Comparison of ENCODE assay signal across 8 mouse cellular contexts in the genomic region with DNA sequence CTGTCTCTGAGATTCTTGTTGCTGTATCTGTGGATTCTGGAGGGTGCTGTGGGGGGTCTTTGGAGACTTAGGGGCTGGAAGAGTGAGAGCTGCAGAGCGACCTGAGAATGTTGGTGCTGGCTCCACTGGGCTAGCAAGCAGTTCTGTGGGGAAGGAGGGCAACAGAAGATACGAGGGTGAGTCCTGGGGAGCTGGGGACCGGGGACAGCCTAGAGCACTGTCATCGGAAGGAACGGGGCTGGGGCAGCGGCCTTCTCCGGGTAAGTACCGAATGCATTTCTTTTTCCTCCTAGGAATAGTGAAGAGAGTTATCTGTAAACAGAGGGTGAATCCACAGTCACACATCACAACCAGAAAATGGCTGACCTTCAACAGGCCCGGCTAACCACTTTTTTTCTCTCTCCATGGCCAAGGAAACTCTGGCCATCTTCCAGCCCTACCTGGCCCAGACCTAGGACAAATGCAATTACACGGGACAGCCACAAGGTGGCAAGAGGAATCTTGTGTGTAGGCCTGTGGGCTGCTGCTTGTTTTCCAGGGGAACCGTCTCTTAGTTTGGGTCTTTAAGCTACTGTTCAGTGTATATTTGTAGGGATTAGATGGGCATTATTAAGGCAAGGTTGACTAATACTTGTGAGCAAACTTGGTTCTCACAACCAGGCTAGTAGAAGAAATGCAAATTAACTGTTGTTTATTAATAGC. TPM values are rescaled to one million over a fixed set of nuclear protein-coding genes. Genes with fewer than 3 reads are reported as not detected.
A peak's percentile ranks its signal among the peaks of the same experiment; 100 is the strongest.
DNase-seq lines count a peak whose midpoint lies in the region; ATAC-seq and TF ChIP-seq lines count a peak whose summit lies in the region.
"Had no signal": no experiment of that assay in that cellular context is flagged by ENCODE, and none has a peak within 500 bp of the region (broad histone marks: within the 10 kb centered on the region; RNA-seq: fewer than 3 reads in every experiment).

No protein-coding gene starts in this region.

- H3K4me1 ChIP-seq in embryonic facial prominence, embryonic 13.5 days = peaks cover 5% of the 10 kb centered on the region; the same call in 1 of the 2 replicates
- peaks cover 5% of the 10 kb centered on the region; the same call in 1 of the 2 replicates for H3K4me1 ChIP-seq in lung, postnatal 0 days (ENCODE audit: insufficient read depth, low read depth, low read length)

- H3K4me3 ChIP-seq in embryonic facial prominence, embryonic 13.5 days = no peak overlapping the region
- H3K4me3 ChIP-seq in layer of hippocampus, adult 2 months = no peak overlapping the region
- H3K4me3 ChIP-seq in lung, postnatal 0 days (ENCODE audit: low read depth, low read length) = no peak overlapping the region

- TF ChIP-seq EP300 in lung, postnatal 0 days (IDR thresholded peaks at IDR 0.05) = no peak

- peak; percentile 95 for TF ChIP-seq CTCF in layer of hippocampus, adult 2 months (conservative IDR thresholded peaks at IDR 0.05)
- peak; percentile 95 for TF ChIP-seq CTCF in lung, postnatal 0 days (IDR thresholded peaks at IDR 0.05)

- H3K36me3 ChIP-seq in embryonic facial prominence, embryonic 13.5 days = peaks cover 19% of the 10 kb centered on the region
- H3K36me3 ChIP-seq in lung, postnatal 0 days (ENCODE audit: insufficient read depth, low read length) = peaks cover 3% of the 10 kb centered on the region; the same call in 1 of the 2 replicates

- intact Hi-C loops in heart, postnatal 14 days (cut with DNase I) = loop anchor here (1.0 to 2.0 kb wide), 2 partner anchors 43 to 89 kb away; no protein-coding TSS in a partner anchor

- no peaks in the 10 kb centered on the region for H3K9me3 ChIP-seq in embryonic facial prominence, embryonic 13.5 days
- no peaks in the 10 kb centered on the region for H3K9me3 ChIP-seq in lung, postnatal 0 days (ENCODE audit: low read length)

- H3K27me3 ChIP-seq in embryonic facial prominence, embryonic 13.5 days = no peaks in the 10 kb centered on the region
- no peaks in the 10 kb centered on the region for H3K27me3 ChIP-seq in lung, postnatal 0 days (replicated peaks; ENCODE audit: insufficient read depth, low read length)

- no peak overlapping the region for H3K4me2 ChIP-seq in embryonic facial prominence, embryonic 13.5 days
- H3K4me2 ChIP-seq in lung, postnatal 0 days (replicated peaks; ENCODE audit: low read depth, low read length) = no peak overlapping the region

- no peak overlapping the region for H3K9ac ChIP-seq in embryonic facial prominence, embryonic 13.5 days
- no peak overlapping the region for H3K9ac ChIP-seq in lung, postnatal 0 days (replicated peaks; ENCODE audit: low read depth)

- 0 out of 2 replicates have a peak overlapping the region, but pooled peaks have one; percentile 12 for H3K27ac ChIP-seq in embryonic facial prominence, embryonic 13.5 days
- H3K27ac ChIP-seq in layer of hippocampus, adult 2 months = no peak overlapping the region
- H3K27ac ChIP-seq in lung, postnatal 0 days (ENCODE audit: low read length) = peak overlapping the region; percentile 64

- DNase-seq in ES-CJ7 (ENCODE audit: low read depth, low spot score) = peak; percentile 66
- peak; percentile 71 for DNase-seq in adrenal gland, postnatal 25 days
- DNase-seq in heart, postnatal 14 days = peak; percentile 67 to 81
- DNase-seq in layer of hippocampus, adult 2 months (ENCODE audit: low spot score in 2 of 2) = peak; percentile 49 to 55
- DNase-seq in lung, postnatal 0 days (ENCODE audit: low spot score) = peak; percentile 78
- peak; percentile 77 for DNase-seq in retina, postnatal 1 day

- 67% methylated on average over 11 of the region's 11 CpGs for WGBS in embryonic facial prominence, embryonic 13.5 days
- 64% methylated on average over 11 of the region's 11 CpGs for WGBS in lung, postnatal 0 days

- ATAC-seq in embryonic facial prominence, embryonic 13.5 days (ENCODE audit: insufficient number of reproducible peaks, insufficient read depth, low FRiP score, low TSS enrichment, low read depth) = no peak
- peak; percentile 78 for ATAC-seq in lung, postnatal 0 days

RNA-seq across cellular contexts. Expression of a gene that starts 22.0 kb away (rescaled TPM):
- 448 and 476 TPM in 2 replicates for total RNA-seq in adrenal gland, postnatal 25 days (2021)
- polyA plus RNA-seq in embryonic facial prominence, embryonic 13.5 days (2015; fragmentation: Nextera tagmentation; extraction: Ambion mirVana) = 945 and 951 TPM in 2 replicates
- 100 to 1,000 TPM; 225 to 227 TPM for total RNA-seq in heart, postnatal 14 days (2021)
- total RNA-seq in layer of hippocampus, adult 2 months (2021) = 100 to 1,000 TPM; 456 to 474 TPM
- polyA plus RNA-seq in lung, postnatal 0 days (2015; fragmentation: Nextera tagmentation; extraction: Ambion mirVana) = 552 and 571 TPM in 2 replicates

RNA-seq across cellular contexts. Expression of a gene that starts 29.0 kb away (rescaled TPM):
- total RNA-seq in adrenal gland, postnatal 25 days (2021) = 38.8 and 41.3 TPM in 2 replicates
- 8.6 and 11.4 TPM in 2 replicates for polyA plus RNA-seq in embryonic facial prominence, embryonic 13.5 days (2015; fragmentation: Nextera tagmentation; extraction: Ambion mirVana)
- 10 to 100 TPM in 1 of 2 experiments, 1 to 10 TPM in 1; 3.2 to 45.5 TPM for total RNA-seq in heart, postnatal 14 days (2021)
- 1 to 10 TPM; 2.9 TPM for total RNA-seq in layer of hippocampus, adult 2 months (2021)
- polyA plus RNA-seq in lung, postnatal 0 days (2015; fragmentation: Nextera tagmentation; extraction: Ambion mirVana) = 14.7 and 14.8 TPM in 2 replicates

RNA-seq across cellular contexts. Expression of a gene that starts 40.0 kb away (rescaled TPM):
- not detected in 2 replicates for total RNA-seq in adrenal gland, postnatal 25 days (2021)
- not detected in 2 replicates for polyA plus RNA-seq in embryonic facial prominence, embryonic 13.5 days (2015; fragmentation: Nextera tagmentation; extraction: Ambion mirVana)
- total RNA-seq in heart, postnatal 14 days (2021) = not detected
- total RNA-seq in layer of hippocampus, adult 2 months (2021) = not detected
- not detected in 2 replicates for polyA plus RNA-seq in lung, postnatal 0 days (2015; fragmentation: Nextera tagmentation; extraction: Ambion mirVana)
- polyA plus RNA-seq: large intestine, adult 2 months had no signal
